Mouse (Mus musculus) left cerebral cortex, adult 6 months (tissue): Measurements from ENCODE around the gene Large2. TPM values are rescaled to one million over a fixed set of nuclear protein-coding genes. Genes with fewer than 3 reads are reported as not detected.

ENCODE experiments used
- long read RNA-seq, 2 experiments: library from polyadenylated mRNA; unstranded; transcript quantifications; one replicate each; pipeline ENCODE4 v2.0.0; 2019 to 2020
- polyA plus RNA-seq: library from polyadenylated mRNA; unstranded; fragments of <200 nt; fragmentation: Nextera tagmentation; gene quantifications from 2 replicates; pipeline ENCODE4 v1.2.3, GENCODE M21; 2021

Large2 gene
- polyA plus RNA-seq = 0.14 TPM in 1 of 2 replicates, not detected in the other
- long read RNA-seq, experiment 1, partial matches to known transcripts = 0 of 5 reads
- long read RNA-seq, experiment 1, other reads (novel, unspliced or antisense) = 5 of 5 reads
- long read RNA-seq, experiment 2, partial matches to known transcripts = 0 of 1 reads
- long read RNA-seq, experiment 2, other reads (novel, unspliced or antisense) = 1 of 1 reads

DNA sequence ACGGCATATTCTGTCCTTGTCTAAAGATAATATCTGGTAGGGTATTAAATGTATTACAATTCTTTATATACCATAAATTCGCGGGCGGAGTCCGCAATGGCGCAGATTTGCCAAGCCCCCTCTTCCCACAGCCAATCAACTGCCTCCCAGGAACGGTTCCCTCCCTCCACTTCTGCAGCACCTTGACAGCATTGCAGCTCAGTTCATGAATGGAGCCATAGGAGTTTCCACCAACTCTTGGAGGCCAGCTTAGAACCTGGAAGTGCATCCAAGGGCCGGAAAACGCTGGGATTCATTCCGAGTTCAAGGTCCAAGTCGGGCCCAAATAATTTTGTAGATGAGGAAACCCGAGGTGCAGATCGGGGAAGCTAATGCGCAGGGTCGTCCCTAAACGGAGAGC is at the start of gene Large2, which contains the start of gene Pex16:
Gene Large2, minus strand, starts transcription at position 356 of the 400 bp plus-strand sequence.
Gene Pex16, plus strand, starts transcription at position 163 of the 400 bp plus-strand sequence.

DNA sequence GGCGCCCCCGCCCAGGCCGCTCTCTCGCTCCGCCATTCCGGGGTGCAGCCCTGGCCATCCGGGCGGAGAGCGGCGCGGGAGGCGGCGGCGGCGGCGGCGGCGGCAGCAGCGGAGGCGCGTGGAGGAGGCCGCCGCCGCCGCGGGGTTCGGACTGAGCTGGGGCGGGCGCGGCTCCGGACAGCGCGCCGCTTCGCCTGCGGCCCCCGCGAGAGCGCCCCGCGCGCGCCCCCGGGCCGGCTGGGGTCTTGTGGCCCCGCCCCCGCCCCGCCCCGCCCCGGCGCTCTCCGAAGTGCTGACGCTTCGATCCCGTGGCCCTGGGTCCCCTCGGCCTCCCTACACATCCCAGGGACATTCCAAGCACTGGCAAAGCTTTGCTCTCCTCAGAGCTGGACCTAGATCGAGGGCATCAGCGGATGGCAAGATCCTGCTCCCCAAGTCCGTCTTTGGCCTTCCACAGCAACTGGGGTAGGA is 26.5 kb upstream of the Large2 start, which contains the start of gene Mapk8ip1:
Gene Mapk8ip1, minus strand, starts transcription at position 173 of the 471 bp plus-strand sequence.

DNA sequence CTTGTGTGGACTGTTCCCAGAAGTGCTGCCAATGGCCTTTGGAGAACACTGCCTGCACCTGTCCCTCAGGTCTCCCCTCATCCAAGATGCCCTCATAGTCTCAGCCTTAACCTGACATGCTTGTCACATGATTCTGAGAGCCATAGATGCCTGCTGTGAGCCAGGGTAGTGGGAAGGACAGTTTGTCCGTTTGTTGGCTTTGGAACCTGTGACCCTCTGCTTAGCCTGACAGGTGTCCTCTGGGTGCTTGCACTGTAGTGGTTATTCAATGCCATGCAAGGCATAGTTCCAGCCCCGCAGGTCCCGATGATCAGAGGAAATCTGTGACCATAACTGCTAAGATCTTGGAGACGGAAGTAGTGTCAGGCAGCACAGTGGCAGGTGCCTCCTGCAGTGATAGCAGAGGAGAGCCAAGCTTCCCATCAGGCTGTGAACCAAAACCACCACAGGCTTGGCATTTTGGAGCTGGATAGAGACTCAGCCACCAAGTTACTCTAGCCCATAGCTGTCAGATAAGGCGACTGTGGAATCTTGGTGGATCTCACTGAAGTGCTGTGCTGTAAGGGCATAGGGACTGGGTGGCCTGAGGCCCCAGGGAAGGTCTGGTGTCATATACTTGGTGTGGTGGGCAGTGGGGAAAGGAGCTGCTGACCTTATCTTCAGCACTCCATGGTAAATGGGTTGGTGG is 7.4 kb upstream of the Large2 start, which contains the start of gene 1700029I15Rik:
Gene 1700029I15Rik, plus strand, starts transcription at position 638 of the 688 bp plus-strand sequence.

Other genes starting within 250 kb of the Large2 start
- gene Pex16, start 193 bp downstream of the Large2 start, polyA plus RNA-seq = 31.7 and 37.1 TPM in 2 replicates
- 0.58 and 1.0 TPM in 2 replicates for gene 1700029I15Rik, start 7.7 kb upstream of the Large2 start, polyA plus RNA-seq
- 25.3 and 101 TPM in 2 replicates for gene Mapk8ip1, start 26.4 kb upstream of the Large2 start, polyA plus RNA-seq
- gene Cry2, start 59.2 kb upstream of the Large2 start, polyA plus RNA-seq = 58.9 and 62.5 TPM in 2 replicates
- 4.4 and 7.2 TPM in 2 replicates for gene Slc35c1, start 85.7 kb upstream of the Large2 start, polyA plus RNA-seq
- 59.7 and 142 TPM in 2 replicates for gene Chst1, start 224.8 kb upstream of the Large2 start, polyA plus RNA-seq